Mouse (Mus musculus) thymus, postnatal 36 days (tissue): ENCODE measurements around the gene Wrap73.

ENCODE experiments used
- DNase-seq, 2 experiments: peaks; one replicate each; pipeline ENCODE4 v3.0.0; 2022; ENCODE audit warnings: mixed read lengths in 2 of 2

Gene Wrap73

DNA sequence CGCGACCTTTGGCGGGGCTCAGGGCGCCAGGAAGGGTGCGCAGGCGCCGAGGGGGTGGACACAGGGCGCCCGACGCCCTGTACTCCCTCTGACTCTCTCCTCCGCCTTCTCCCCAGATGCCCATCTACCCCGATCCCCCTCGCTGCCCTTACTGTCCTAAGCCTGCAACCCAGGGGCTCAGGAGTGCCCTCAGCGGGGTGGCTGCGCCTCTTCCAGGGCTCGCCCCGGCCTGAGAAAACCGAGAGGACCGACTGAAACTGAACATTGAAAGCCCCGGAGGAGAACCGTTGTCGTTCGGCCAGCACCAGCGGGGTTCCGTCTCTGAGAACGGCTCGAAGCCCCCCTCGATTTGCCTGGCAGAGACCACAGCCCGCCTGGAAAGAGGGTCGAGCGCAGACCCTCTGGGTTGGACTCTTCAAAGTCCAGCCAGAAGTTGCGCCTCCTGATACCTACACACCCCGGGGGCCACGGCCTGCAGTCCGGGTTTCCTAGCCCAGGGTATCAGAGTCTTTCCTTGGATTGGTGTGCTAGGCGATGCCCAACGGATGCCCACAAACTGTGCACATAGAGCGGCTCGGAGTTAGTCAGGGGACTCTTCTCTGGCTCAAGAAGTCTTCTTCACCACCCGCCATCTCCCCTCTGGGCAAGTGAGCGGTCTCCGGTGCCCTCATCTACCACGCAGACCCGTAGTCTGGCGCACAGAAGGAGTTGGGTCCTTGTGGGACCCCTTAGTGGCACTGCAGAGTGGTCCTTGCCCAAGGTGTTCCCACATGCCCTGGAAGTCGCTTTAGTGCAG, 1.8 kb upstream of the Wrap73 start:
- DNase-seq: no peak

DNA sequence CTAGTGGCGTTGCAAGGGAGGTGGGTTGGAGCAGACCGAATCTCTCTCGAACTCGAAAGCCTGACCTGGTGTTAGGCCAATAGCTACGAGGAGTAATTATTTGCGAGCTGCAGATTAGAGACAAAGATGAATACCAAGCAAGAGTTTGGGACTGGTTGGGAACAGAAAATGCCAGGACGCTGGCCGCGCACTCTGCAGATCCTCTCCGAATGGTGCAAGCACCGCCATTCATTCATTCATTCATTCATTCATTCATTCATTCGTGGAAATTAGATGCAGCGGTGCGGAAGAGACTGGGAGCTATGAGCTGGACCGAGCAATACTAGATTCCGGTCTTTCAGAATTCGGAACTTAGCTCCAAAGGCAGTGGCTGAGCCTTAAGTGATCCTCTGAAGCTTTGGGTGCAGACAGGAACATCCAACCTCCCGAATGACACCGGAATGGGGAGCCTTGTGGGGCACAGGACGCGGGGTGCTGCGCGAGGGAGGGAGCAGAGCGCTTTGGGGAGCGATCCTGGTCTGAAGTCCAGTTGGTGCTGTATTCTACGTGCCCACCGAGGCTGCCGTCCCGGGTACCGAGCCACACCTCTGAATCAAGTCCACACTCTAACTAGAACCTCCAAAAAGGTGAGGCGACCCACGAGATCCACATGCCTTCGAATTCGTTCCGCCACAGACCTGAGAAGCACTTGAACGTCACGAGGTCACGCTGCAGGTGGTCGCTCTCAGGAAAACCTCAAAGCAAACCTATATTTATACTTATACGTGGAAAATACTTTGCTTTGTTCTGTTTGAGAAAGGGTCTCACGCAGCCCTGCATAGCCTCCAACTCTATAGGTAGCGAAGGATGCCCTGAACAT, 934 bp upstream of the Wrap73 start:
- no peak for DNase-seq

DNA sequence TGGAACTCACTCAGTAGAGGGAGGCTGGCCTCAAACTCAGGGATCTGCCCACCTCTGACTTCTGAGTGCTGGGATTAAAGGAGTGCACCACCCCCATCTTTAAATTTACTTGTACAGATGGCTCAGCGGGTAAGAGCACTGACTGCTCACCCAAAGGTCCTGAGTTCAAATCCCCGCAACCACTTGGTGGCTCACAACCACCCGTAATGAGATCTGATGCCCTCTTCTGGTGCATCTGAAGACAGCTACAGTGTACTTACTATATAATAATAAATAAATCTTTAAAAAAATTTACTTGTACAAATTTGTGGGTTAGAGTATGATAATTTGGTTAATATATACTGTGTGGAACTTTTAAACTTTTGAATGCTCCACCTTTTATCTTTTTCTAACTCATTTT, 2.5 kb downstream of the Wrap73 start:
- DNase-seq: no peak

DNA sequence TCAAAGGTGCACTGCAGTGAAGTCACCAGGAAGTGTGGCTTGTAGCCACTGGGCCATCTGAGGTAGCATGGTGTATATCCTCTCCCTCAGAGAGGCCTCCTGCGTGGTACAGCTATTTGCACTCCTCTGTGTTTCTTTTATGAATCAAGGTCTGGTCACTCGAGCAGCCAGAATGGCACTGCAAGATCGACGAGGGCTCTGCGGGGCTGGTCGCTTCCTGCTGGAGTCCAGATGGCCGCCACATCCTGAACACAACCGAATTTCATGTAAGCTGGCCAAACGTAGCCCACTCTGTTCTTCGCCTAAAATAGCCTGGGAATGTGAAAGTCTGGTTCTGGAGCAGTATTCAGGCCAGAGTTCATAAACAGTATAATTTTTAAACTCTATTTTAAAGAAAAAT, 4.2 kb downstream of the Wrap73 start:
- no peak for DNase-seq

- no peak for DNase-seq
These were observed 11.9 kb downstream of the Wrap73 start for GRCm38 (mm10) chr4:154154104-154154503.

GRCm38 (mm10) chr4:154156050-154156449, 13.9 kb downstream of the Wrap73 start:
- DNase-seq: no peak

GRCm38 (mm10) chr4:154157970-154158662, 15.9 kb downstream of the Wrap73 start:
- DNase-seq: no peak

- DNase-seq: peak; percentile 82 to 85
These were observed 16.8 kb downstream of the Wrap73 start for GRCm38 (mm10) chr4:154159002-154159401.

- DNase-seq: peak in 1 of 2 experiments; percentile 34
These were observed 17.9 kb downstream of the Wrap73 start for GRCm38 (mm10) chr4:154159961-154160537.

DNA sequence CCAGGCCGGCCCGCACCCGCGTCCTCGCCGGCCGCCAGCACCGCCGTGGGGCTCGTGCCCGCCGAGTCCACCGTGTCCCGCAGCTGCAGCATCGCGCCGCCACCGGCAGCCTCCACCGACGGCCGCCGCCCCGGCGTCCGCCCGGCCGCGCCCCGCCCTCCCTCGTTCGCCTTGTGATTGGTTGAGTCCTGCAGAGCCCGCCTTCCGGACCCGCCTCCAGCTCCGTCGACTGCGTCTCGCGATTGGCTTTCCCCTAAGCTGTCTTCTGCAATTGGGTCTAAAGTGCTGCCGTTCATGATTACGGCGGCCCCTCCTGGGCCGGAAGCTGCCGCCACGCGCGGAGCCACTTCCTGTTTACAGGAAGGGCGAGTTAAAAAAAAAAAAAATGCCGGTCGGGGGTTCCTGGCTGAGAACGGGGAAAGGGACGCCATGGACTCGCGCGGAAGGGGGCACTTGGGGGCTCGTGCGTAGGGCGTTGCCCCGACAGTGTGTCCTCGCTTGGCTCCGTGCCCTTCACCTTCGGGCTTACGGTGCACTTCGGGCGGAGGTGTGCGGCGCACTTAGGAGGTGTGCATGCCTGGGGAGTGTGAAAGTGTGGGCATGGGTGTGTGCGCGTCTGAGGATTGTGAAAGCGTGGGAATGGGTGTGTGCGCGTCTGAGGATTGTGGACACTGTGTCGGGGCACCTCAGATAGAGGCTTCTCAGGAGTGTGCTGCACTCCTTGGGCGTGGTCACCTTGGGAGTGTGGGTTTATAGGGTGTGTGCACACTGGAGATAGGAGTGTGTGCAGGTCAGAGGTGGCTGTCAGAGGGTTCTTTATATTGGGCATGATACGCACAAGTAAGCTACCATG, 18.6 kb downstream of the Wrap73 start, which contains the start of gene Tprgl:
Gene Tprgl, minus strand, starts transcription at position 129 of the 853 bp plus-strand sequence.
- DNase-seq: peak; percentile 97 to 98

GRCm38 (mm10) chr4:154163296-154163695, 21.1 kb downstream of the Wrap73 start:
- DNase-seq: peak; percentile 45 to 63

GRCm38 (mm10) chr4:154167053-154167452, 24.9 kb downstream of the Wrap73 start:
- DNase-seq: peak; percentile 40

DNA sequence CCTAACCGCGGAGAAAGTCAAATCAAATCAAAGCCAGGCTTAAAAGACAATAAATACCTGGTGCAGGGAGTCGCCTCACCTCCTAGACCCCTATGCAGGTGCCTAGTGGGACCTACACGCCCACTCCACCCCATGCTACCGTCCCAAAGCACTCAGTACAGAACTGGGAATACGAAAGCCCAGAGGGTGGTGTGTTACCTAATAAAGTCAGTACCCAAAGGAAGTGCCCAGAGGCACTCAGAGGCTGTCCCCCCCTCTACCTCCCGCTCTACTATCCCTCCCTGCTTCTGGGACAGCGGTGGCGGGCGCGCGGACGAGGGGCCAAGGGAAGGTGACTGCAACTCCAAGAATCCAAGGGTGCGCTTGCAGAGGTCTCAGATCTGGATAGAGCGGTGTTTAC, 27.8 kb downstream of the Wrap73 start:
- DNase-seq: no peak

DNA sequence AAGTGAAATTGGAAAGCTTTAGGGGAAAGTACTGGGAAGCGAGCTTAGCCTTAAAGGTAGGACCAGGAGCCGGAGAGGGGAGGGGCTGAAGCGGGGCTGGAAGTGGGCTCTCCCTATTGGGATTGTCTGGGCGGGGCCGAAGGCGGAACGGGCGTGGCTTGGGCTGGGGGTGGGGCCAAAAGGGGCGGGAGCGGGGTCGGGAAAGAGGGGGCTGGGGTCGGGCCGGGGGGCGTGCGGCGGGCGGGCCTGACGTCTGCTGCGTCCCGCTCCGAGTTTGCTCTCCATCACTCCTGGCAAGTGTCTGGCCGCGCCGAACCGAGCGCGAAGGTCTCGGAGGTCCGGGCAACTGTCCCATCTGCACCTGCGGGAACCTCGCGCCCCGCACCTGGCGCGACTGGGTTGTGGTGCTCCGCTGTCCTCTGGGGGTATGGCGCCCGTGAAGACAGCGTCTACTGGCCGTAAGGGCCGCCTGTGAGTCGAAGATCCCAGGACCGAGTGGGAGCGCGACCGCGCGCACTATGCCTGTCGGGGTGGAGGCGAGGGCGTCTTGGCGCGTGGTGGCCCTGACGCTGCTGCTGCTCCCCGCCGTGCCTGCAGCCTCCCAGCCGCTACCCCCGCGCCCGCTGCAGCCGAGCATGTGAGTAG, 28.5 kb downstream of the Wrap73 start, which contains the start of gene Megf6:
Gene Megf6, plus strand, starts transcription at position 225 of the 645 bp plus-strand sequence.
- no peak for DNase-seq

- DNase-seq: no peak
These were observed 29.2 kb downstream of the Wrap73 start for GRCm38 (mm10) chr4:154171151-154171930.

GRCm38 (mm10) chr4:154171931-154172604, 29.9 kb downstream of the Wrap73 start:
- DNase-seq: no peak

DNA sequence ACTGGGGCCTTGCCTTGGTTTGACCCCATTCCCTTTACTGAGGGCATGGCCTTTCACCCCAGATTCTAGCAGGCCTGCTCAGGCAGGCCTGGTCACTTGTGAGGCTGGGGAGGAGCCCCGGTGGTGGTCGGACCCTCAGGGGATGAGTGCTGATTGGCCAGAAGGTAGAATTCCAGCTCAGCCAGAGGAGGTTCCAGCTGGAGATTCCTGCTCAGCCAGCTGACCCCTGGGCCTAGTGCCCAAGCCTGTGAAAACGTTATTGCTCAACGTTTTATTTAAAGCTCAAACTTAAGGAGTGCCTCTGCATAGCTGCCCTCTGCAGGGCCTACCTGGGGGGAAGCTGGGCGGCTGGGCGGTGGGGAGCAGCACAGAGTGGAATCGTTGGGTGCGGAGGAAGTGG, 35.1 kb downstream of the Wrap73 start:
- DNase-seq: no peak

DNA sequence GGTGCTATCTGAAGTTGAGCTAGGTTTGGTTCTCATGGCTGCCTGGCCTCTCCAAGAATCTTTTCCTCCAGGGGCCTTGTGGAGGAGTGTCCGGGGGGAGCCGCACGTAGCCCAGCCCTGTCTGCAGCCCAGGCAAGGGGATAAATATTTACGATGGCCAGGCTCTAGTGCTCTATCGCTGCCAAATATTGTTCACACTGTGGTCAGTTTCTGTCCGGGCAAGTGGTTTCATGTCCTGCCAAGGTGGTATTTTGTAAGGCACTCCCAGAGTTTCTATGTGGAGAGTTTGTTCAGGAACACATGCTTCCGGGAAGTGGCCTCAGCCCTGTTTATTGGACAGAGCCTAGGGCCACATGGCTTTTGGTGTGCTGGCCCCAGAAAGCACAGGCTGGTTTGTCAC, 38.8 kb downstream of the Wrap73 start:
- DNase-seq: no peak

DNA sequence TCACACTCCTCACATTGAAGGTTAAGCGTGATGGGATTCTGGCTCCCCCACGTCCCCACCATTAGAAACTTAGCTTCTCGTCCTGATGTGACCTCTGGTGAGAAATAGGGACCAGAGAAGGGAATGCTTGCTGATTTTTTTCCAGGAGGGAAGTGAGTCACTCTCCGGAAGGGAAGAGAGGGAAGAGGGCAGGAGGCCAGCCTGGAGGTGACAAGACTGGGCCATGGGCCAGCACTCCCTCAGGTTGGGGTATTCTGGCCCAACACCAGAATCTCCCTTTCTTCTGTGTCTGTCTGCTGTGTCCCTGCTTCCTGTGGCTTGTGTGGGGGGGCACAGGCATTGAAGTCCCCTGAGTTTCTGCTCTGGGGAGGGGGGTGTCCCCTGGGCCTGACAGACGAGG, 41.4 kb downstream of the Wrap73 start:
- no peak for DNase-seq

GRCm38 (mm10) chr4:154185001-154185400, 42.8 kb downstream of the Wrap73 start:
- DNase-seq: no peak
